Mouse (Mus musculus): ENCODE data around the gene Bicd2.

GRCm38 (mm10) chr13:49436170-49436569 is 94.8 kb downstream of the Bicd2 start:
- TF ChIP-seq CTCF (IDR thresholded peaks at IDR 0.05; ENCODE audit: low read depth) (no peak), EP300 (IDR thresholded peaks at IDR 0.05; ENCODE audit: low read depth) (no peak)
